Comparison of ENCODE assay signal across 8 mouse cellular contexts in genomic region chr11:16967806-16968205, GRCm38 (mm10). TPM values are rescaled to one million over a fixed set of nuclear protein-coding genes. Genes with fewer than 3 reads are reported as not detected.
A peak's percentile ranks its signal among the peaks of the same experiment; 100 is the strongest.
DNase-seq lines count a peak whose midpoint lies in the region; ATAC-seq lines count a peak whose summit lies in the region.

No protein-coding gene starts in this region.

- H3K9me3 ChIP-seq in heart, embryonic 11.5 days (replicated peaks; ENCODE audit: control insufficient read depth, low read length): no peaks in the 10 kb centered on the region

- H3K4me2 ChIP-seq in heart, embryonic 11.5 days: no peak overlapping the region

- WGBS in heart, embryonic 11.5 days (ENCODE audit: insufficient replicate concordance): 31% methylated on average over 2 of the region's 2 CpGs

- no peaks in the 10 kb centered on the region for H3K36me3 ChIP-seq in heart, embryonic 11.5 days (ENCODE audit: control insufficient read depth, insufficient read depth, low read length)

- no peak overlapping the region for H3K4me3 ChIP-seq in heart, embryonic 11.5 days (ENCODE audit: low read depth, low read length)

- H3K9ac ChIP-seq in heart, embryonic 11.5 days (ENCODE audit: low read depth, low read length): no peak overlapping the region

- no peaks in the 10 kb centered on the region for H3K4me1 ChIP-seq in heart, embryonic 11.5 days (ENCODE audit: control insufficient read depth, insufficient read depth, low read length)

- no peaks in the 10 kb centered on the region for H3K27me3 ChIP-seq in heart, embryonic 11.5 days (ENCODE audit: control insufficient read depth, insufficient read depth, low read length)

- DNase-seq in heart, adult 18-20 months: peak; percentile 37 to 42
- DNase-seq in ovary, postnatal 14 days (ENCODE audit: low spot score): peak; percentile 4
- no peak for DNase-seq in ovary, postnatal 10 days (ENCODE audit: low spot score)
- DNase-seq in fibroblast of lung, adult 2 months (ENCODE audit: low read depth): peak; percentile 11
- peak; percentile 68 for DNase-seq in lung, postnatal 36 days
- DNase-seq in neural tube, embryonic 10.5 days (ENCODE audit: extremely low spot score, low spot score): no peak
- no peak for DNase-seq in urinary bladder, adult 18-20 months (ENCODE audit: low spot score in 2 of 2)

- ATAC-seq in heart, embryonic 11.5 days (replicated peaks; ENCODE audit: insufficient number of reproducible peaks, low FRiP score, low TSS enrichment): no peak

- no peak overlapping the region for H3K27ac ChIP-seq in heart, embryonic 11.5 days (ENCODE audit: low read depth, low read length)

RNA-seq across cellular contexts. Expression of gene Fbxo48, which starts 16.6 kb away (rescaled TPM):
- under 1 TPM in 1 of 2 experiments, not detected in 1; 0.25 TPM for total RNA-seq in heart, adult 18-20 months (2021)
- polyA plus RNA-seq in heart, embryonic 11.5 days (2014; fragmentation: Nextera tagmentation; extraction: Ambion mirVana): 1.7 and 1.8 TPM in 2 replicates

Comparison
In these comparisons a context has a peak if more than half of its experiments do, and no peak if none do; other contexts are left out.
1. DNase-seq: peak in heart, adult 18-20 months (2 of 2), ovary, postnatal 14 days (single experiment), fibroblast of lung, adult 2 months (single experiment) and lung, postnatal 36 days (single experiment); none in ovary, postnatal 10 days (single experiment), neural tube, embryonic 10.5 days (single experiment) and urinary bladder, adult 18-20 months (0 of 2).